Mouse (Mus musculus): ENCODE measurements around the gene Fstl1. TPM values are rescaled to one million over a fixed set of nuclear protein-coding genes. Genes with fewer than 3 reads are reported as not detected.
A peak's percentile ranks its signal among the peaks of the same experiment; 100 is the strongest.

The Fstl1 gene
- polyA plus RNA-seq, 1 experiment from 2014 or later = 85.6 TPM

DNA sequence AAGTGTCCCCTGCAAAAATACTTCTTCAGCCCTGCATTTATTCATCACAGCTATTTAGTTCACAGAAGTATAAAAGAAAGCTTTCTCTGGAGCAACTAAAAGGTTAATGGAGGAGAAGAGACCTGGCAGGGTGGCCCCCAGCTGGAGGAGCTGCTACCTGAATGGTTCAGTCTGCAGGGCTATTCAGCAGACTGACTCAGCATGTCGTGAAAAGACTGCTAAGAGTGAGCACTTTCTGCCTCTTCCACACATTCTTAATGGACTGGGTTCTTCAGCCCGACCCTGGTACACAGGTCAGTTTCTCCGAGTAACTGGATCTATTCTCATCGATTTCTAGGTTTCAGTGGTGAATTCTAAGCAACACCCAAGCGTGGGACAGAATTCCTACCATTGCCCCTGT lies 12.9 kb upstream of the Fstl1 start:
- 28% methylated on average over 5 of the region's 5 CpGs for WGBS
- ATAC-seq (replicated peaks) = no peak; the same call in 1 of the 2 replicates
- no peak overlapping the region for H3K4me2 ChIP-seq
- H3K4me3 ChIP-seq = no peak overlapping the region
- peak overlapping the region; percentile 3; the same call in 1 of the 2 replicates for H3K27ac ChIP-seq
- no peaks in the 10 kb centered on the region for H3K9me3 ChIP-seq
- no peak overlapping the region for H3K9ac ChIP-seq
- H3K4me1 ChIP-seq = peaks cover 4% of the 10 kb centered on the region
- H3K36me3 ChIP-seq (replicated peaks) = no peaks in the 10 kb centered on the region
- H3K27me3 ChIP-seq (replicated peaks) = no peaks in the 10 kb centered on the region

DNA sequence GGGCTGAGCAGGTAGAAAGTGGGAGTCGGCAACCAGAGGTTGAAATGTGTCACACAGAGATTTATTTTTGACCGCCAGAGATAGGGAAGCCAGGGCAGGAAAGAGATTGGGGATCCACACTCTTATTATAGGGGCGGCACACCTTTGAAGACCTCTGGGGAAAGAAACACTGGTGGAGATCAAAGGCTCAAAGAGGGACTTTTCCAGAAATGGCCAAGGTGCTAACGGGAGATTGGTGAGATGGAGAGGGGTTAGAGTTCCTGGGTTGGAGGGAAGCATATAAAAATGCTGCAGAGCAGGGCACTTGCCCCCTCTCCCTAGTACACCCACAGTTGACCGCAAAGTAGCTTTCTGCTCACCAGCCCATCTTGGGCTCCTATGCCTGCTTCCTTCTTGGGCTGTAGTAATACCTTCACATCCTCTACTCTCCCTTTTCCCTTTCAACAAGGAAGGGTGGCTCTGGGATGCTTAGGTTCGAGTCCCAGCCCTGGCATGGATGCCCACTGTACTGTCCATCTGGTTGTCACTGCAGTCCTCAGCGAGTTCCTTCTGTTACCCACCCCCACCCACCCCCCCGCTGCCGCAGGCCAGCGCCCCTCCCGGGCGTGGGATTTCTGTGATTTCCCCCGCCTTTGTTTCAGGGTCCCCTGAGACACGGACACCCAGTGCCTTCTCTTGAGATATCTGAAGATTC lies 360 bp upstream of the Fstl1 start:
- Histone ChIP-seq H3K27ac (no peak overlapping the region), H3K36me3 (replicated peaks) (no peaks in the 10 kb centered on the region), H3K4me2 (peak overlapping the region; percentile 74), H3K4me3 (peak overlapping the region; percentile 51), H3K9ac (peak overlapping the region; percentile 42), H3K4me1 (peaks cover 13% of the 10 kb centered on the region), H3K27me3 (replicated peaks) (no peaks in the 10 kb centered on the region), H3K9me3 (no peaks in the 10 kb centered on the region)
- peak; percentile 31; the same call in 1 of the 2 replicates for ATAC-seq (replicated peaks)
- 29% methylated on average over 14 of the region's 14 CpGs for WGBS

DNA sequence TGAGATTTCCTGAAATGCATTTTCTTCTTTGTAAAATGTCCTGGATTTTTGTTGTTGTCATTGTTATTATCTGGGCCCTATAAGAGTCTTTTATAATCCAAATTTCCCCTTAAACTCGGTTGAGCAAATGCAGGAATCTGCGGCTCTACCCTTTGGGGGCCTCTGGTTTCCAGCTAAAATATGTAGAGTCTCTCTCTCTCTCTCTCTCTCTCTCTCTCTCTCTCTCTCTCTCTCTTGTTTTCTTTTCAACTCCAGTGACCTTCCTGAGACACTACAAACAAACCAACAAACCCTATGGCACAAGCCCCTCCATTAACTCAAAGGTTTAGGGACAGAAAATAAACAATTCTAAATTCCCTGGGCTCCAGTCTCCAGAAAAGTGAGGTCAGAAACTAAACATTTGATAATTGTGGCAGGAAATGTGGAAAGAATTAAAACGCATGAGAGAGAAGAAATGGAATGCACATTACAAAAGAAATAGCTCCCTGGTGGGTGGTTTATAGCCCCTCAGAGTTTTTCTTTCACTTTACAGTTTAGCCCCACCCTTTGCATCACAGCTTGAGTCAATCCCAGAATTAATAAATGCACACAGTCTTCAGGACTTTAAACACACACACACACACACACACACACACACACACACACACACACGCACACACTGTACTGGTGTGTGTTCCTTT lies 1.3 kb downstream of the Fstl1 start:
- WGBS = 16% methylated on average over 4 of the region's 4 CpGs
- no peak for ATAC-seq (replicated peaks)
- Histone ChIP-seq H3K27me3 (replicated peaks) (no peaks in the 10 kb centered on the region), H3K4me2 (peak overlapping the region; percentile 74), H3K4me3 (peak overlapping the region; percentile 51), H3K4me1 (peaks cover 13% of the 10 kb centered on the region), H3K9me3 (no peaks in the 10 kb centered on the region), H3K27ac (no peak overlapping the region), H3K9ac (no peak overlapping the region), H3K36me3 (replicated peaks) (no peaks in the 10 kb centered on the region)

DNA sequence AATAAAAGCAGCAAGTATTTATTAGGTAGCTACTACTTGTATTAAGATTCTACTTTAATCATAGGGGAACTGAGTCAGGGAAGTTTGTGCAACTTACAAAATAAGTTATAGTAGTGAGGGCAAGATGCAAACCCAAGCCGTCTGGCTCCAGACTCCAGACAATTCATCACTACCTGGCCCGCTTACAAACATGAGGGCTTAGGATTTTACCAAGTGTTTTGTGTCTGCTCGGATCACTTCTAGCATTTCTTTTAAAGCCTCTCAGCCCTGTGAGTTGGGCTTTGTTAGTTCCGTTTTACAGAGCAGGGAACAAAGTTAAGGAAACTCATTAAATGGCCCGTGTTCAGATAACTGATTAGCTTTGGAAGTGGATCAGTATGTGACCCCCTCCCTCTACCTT lies 1.9 kb downstream of the Fstl1 start:
- Histone ChIP-seq H3K4me2 (no peak overlapping the region), H3K4me3 (no peak overlapping the region), H3K9me3 (no peaks in the 10 kb centered on the region), H3K36me3 (replicated peaks) (no peaks in the 10 kb centered on the region), H3K4me1 (peaks cover 13% of the 10 kb centered on the region), H3K9ac (no peak overlapping the region), H3K27ac (no peak overlapping the region), H3K27me3 (replicated peaks) (no peaks in the 10 kb centered on the region)
- no peak for ATAC-seq (replicated peaks)
- WGBS = 39% methylated on average over 5 of the region's 5 CpGs

DNA sequence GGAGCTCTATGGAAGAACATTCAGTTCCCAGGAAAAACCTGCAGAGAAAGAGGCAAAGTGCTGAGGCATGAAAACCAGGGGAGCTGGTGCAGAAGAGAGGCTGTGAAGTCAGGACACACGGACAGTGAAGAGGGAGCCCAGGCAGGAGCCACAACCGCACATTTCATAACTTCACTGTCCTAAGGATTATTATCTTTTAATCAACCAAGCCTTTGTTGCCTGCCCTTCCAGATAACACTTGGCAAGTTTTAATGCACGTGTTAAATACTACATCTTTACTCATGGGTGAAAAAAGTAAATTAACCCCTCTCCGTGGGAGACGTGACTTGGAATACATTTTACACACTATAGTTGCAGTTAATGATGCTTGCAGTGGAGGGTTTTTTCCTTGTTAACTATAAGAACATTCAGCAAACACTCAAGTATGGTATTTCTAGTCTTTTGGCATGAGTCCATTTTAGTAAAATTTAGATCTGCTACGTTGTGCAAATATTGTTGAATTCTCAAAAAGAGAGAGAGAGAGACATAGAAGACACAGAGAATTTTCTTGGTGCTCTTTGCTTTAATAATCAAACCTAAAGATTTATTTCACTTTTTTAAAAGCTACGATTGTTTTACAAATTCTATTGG lies 3.1 kb downstream of the Fstl1 start:
- 75% methylated on average over 7 of the region's 7 CpGs for WGBS

DNA sequence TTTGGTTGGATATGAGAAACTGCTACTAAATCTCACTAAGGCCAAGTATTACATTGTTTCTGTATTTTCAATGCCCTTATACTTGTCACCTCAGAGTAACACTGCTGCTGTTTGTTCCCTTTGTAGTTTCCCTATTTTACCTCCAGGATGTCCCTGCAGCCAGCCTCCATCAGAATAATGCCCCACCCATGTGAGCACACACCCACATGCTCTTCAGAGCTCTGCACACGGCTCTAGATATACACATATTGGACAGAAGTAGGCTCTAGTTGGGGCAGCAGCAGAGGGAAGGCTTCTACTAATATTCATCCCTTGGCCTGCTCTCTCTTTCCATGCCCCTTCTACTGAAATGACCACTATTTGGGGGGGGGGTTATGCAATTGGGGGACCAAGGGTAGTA lies 3.7 kb downstream of the Fstl1 start:
- no peak for ATAC-seq (replicated peaks)
- 53% methylated on average over 1 of the region's 1 CpGs for WGBS
- Histone ChIP-seq H3K9ac (no peak overlapping the region), H3K27me3 (replicated peaks) (no peaks in the 10 kb centered on the region), H3K4me3 (no peak overlapping the region), H3K27ac (no peak overlapping the region), H3K36me3 (replicated peaks) (no peaks in the 10 kb centered on the region), H3K9me3 (no peaks in the 10 kb centered on the region), H3K4me1 (peaks cover 13% of the 10 kb centered on the region), H3K4me2 (no peak overlapping the region)

More for the DNA sequence above, 3.1 kb downstream of the Fstl1 start:
- H3K4me3 ChIP-seq = no peak overlapping the region
- H3K36me3 ChIP-seq (replicated peaks) = no peaks in the 10 kb centered on the region
- no peak overlapping the region for H3K27ac ChIP-seq
- ATAC-seq (replicated peaks) = no peak
- peaks cover 13% of the 10 kb centered on the region for H3K4me1 ChIP-seq
- no peaks in the 10 kb centered on the region for H3K27me3 ChIP-seq (replicated peaks)
- H3K9ac ChIP-seq = no peak overlapping the region
- no peak overlapping the region for H3K4me2 ChIP-seq
- H3K9me3 ChIP-seq = no peaks in the 10 kb centered on the region

DNA sequence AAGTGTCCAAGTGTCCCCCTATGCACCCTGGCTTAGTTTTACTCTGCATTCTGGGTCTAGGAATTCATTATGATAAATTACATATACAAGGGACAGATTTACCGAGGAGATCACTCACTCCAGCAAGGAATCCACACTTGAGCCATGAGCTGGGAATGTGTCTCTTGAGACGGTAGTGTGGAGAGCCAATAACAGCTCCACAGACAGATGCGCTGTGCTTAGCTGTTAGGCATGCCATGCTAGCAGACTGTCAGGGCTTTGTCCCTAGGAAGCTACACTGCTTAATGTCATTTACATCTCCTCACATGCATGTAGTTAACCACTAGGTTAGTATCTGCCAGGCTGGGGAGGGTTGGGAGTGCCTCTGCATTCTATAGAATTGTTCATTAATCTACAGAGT lies 4.2 kb downstream of the Fstl1 start:
- WGBS = 58% methylated on average over 3 of the region's 3 CpGs
- no peak overlapping the region for H3K27ac ChIP-seq
- H3K4me1 ChIP-seq = peaks cover 13% of the 10 kb centered on the region
- H3K4me3 ChIP-seq = no peak overlapping the region
- H3K9me3 ChIP-seq = no peaks in the 10 kb centered on the region
- ATAC-seq (replicated peaks) = no peak
- H3K27me3 ChIP-seq (replicated peaks) = no peaks in the 10 kb centered on the region
- H3K36me3 ChIP-seq (replicated peaks) = no peaks in the 10 kb centered on the region
- no peak overlapping the region for H3K4me2 ChIP-seq
- no peak overlapping the region for H3K9ac ChIP-seq

DNA sequence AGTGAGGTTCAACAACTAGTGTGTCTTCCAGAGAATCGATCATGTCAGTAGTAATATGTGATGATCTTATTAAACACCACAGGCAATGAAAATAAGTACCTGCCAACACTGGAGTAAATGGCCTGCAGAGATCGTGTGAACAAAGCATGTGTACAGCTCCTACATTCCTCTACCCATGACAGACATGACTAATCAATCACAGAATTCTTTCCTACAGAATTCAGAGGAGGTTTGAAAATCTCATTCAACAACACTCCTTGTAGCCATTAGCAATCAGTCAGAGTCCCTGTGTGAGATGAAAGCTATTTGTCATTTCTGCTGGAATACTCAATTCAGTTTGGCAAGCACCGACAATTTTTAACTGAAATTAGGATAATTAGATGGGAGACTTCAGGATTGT lies 7.9 kb downstream of the Fstl1 start:
- Histone ChIP-seq H3K4me2 (no peak overlapping the region), H3K4me3 (no peak overlapping the region), H3K4me1 (peaks cover 28% of the 10 kb centered on the region), H3K9ac (no peak overlapping the region), H3K27me3 (replicated peaks) (no peaks in the 10 kb centered on the region), H3K9me3 (no peaks in the 10 kb centered on the region), H3K27ac (no peak overlapping the region), H3K36me3 (replicated peaks) (no peaks in the 10 kb centered on the region)
- 80% methylated on average over 3 of the region's 3 CpGs for WGBS
- no peak for ATAC-seq (replicated peaks)

DNA sequence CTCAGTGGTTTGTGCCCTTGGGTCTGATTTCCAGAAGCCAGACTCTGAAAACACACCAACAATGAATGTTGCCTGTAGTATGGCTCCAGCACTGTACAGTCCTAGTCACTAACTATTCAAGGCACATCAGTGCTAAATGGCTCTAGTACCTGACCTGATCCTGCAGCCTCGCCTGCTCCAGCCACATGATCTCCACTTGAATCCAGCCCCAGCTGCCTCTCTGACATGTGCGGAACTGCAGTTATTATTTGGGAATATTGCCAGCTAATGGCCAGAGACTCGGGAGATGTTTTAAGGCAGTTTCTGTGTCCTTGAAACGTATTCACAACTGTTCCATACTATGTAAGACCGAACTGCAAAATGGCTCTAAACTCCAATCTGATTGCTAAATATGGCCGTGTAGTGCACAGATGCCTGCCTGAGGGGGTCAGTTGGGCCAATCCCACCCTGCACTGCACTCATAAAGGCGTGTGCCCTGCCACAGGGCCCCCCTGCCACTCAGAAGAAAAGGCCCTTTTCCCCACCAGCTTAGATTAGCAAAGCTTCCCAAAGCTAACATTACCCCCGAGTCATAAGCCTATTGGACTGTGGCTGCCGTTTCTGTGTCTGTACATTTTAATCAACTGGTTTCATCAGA lies 11.0 kb downstream of the Fstl1 start:
- peak overlapping the region; percentile 31; the same call in 1 of the 2 replicates for H3K4me2 ChIP-seq
- H3K27me3 ChIP-seq (replicated peaks) = 0 out of 2 replicates have a peak, but pooled peaks cover 3% of the 10 kb centered on the region
- peak; percentile 52 for ATAC-seq (replicated peaks)
- H3K9me3 ChIP-seq = no peaks in the 10 kb centered on the region
- peak overlapping the region; percentile 78 for H3K27ac ChIP-seq
- no peak overlapping the region for H3K9ac ChIP-seq
- no peaks in the 10 kb centered on the region for H3K36me3 ChIP-seq (replicated peaks)
- 21% methylated on average over 9 of the region's 9 CpGs for WGBS
- H3K4me1 ChIP-seq = peaks cover 24% of the 10 kb centered on the region
- no peak overlapping the region for H3K4me3 ChIP-seq

DNA sequence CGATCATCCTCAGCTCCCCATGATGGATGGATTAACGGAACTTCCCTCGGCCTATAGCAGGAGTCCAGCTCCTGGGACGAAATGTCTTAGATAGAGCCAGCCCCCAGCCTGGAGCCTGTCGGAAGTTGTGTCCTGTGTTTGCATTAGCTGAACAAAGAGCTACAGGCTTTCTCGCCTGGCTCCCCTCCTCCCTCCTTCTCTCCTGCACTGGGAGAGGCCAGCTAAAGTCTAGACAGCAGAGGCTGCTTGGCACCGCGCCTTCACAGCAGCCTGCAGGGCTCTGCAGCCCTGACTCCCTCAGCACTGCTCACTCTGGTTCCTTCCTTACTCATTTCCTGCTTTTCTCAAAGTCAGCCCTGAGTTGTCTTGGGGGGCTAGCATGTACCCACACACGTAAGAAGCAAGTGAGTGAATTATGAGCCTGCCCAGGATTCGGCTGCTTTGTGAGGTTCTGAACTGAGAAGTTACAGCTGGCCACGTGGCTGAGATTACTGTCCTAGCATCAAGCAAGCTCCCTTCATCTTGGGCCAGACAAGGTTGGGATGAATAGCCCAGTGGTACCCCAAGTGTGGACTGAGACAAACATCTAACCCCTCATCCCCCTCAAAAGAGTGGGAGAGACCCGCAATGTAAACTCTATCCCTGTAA lies 11.8 kb downstream of the Fstl1 start:
- ATAC-seq (replicated peaks) = peak; percentile 91
- H3K27ac ChIP-seq = peak overlapping the region; percentile 78
- no peaks in the 10 kb centered on the region for H3K9me3 ChIP-seq
- H3K4me3 ChIP-seq = no peak overlapping the region
- H3K4me2 ChIP-seq = peak overlapping the region; percentile 31; the same call in 1 of the 2 replicates
- 0 out of 2 replicates have a peak, but pooled peaks cover 3% of the 10 kb centered on the region for H3K27me3 ChIP-seq (replicated peaks)
- WGBS = 13% methylated on average over 12 of the region's 12 CpGs
- H3K9ac ChIP-seq = no peak overlapping the region; the same call in 1 of the 2 replicates
- no peaks in the 10 kb centered on the region for H3K36me3 ChIP-seq (replicated peaks)
- peaks cover 24% of the 10 kb centered on the region for H3K4me1 ChIP-seq

DNA sequence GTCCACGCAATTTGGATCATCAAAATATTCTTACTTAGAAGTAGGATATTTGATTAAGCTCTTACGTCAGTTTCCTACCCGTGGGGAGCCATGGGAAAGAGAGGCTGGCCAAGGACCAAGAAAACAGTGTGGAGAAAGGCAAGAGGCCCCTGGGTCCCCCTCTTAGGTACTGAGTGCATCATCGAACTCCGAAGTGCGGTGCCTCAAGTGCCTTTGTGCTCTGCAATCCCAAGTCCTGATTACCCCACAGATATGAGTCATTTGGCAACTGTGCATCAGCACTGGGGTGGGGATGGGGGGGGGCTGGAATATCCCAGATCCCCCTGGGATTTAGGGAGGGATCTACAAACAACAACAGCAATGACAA lies 12.3 kb downstream of the Fstl1 start:
- Histone ChIP-seq H3K27ac (peak overlapping the region; percentile 78), H3K27me3 (replicated peaks) (0 out of 2 replicates have a peak, but pooled peaks cover 3% of the 10 kb centered on the region), H3K4me1 (peaks cover 24% of the 10 kb centered on the region), H3K9me3 (no peaks in the 10 kb centered on the region), H3K36me3 (replicated peaks) (no peaks in the 10 kb centered on the region), H3K4me2 (no peak overlapping the region), H3K9ac (no peak overlapping the region), H3K4me3 (no peak overlapping the region)
- WGBS = 60% methylated on average over 6 of the region's 6 CpGs
- no peak for ATAC-seq (replicated peaks)
